Mouse (Mus musculus): Measurements from ENCODE around the gene Il31. TPM values are rescaled to one million over a fixed set of nuclear protein-coding genes. Genes with fewer than 3 reads are reported as not detected.

The Il31 gene
- polyA plus RNA-seq, 1 experiment from 2014 or later: not detected

DNA sequence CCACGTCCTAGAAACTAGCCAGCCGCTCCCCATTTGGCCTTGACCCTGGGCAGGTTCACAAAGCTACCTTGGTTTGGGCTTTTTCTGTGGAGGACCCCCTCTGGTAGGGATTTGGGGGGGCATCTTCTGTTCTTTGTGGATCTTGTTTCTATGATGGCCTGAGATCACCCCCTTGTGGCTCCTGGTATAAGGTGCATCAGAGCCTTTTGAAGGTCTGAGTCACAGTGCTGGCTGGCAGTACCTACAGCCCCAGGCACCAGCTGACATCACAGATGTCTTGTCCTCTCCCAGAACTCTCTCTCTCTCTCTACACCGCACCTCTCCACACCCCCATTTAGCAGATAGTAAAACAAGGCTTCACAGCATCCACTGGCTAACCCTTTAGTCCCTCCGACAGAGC is 10.4 kb upstream of the Il31 start:
- Histone ChIP-seq H3K27ac (ENCODE audit: low read length) (no peak overlapping the region), H3K9ac (replicated peaks; ENCODE audit: low read depth) (no peak overlapping the region), H3K4me2 (replicated peaks; ENCODE audit: low read depth, low read length) (no peak overlapping the region), H3K4me3 (ENCODE audit: low read depth, low read length) (no peak overlapping the region), H3K27me3 (replicated peaks; ENCODE audit: insufficient read depth, low read length) (no peaks in the 10 kb centered on the region), H3K36me3 (ENCODE audit: insufficient read depth, low read length) (no peaks in the 10 kb centered on the region), H3K9me3 (ENCODE audit: low read length) (no peaks in the 10 kb centered on the region), H3K4me1 (ENCODE audit: insufficient read depth, low read depth, low read length) (no peaks in the 10 kb centered on the region; the same call in 1 of the 2 replicates)
- peak; percentile 37 for DNase-seq (ENCODE audit: low spot score)
- 48% methylated on average over 4 of the region's 4 CpGs for WGBS
- no peak for ATAC-seq
- TF ChIP-seq EP300 (IDR thresholded peaks at IDR 0.05) (no peak), CTCF (IDR thresholded peaks at IDR 0.05) (peak; percentile 57)

DNA sequence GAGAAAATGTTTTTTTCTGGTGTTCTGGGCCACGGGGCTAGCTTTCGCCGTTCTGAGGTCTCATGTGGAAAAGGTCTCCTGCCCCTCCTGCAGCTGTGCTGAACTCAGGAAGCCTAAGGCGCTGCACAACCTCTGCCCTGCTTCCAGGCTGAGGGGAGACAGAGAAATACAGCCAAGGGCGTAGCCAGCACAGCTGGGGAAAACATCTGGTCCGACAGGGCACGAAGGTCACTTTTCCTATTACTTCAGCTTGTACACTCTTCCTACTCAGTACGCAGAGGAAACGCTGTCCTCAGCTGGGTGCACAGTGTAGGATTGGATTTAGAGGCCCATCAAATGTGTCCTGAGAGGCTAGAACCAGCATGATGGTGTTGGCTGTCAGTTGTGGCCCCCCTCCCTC is 646 bp upstream of the Il31 start:
- Histone ChIP-seq H3K4me3 (ENCODE audit: low read depth, low read length) (no peak overlapping the region), H3K27ac (ENCODE audit: low read length) (no peak overlapping the region), H3K27me3 (replicated peaks; ENCODE audit: insufficient read depth, low read length) (peaks cover 6% of the 10 kb centered on the region; the same call in 1 of the 2 replicates), H3K4me2 (replicated peaks; ENCODE audit: low read depth, low read length) (no peak overlapping the region), H3K4me1 (ENCODE audit: insufficient read depth, low read depth, low read length) (no peaks in the 10 kb centered on the region), H3K36me3 (ENCODE audit: insufficient read depth, low read length) (no peaks in the 10 kb centered on the region), H3K9me3 (ENCODE audit: low read length) (no peaks in the 10 kb centered on the region), H3K9ac (replicated peaks; ENCODE audit: low read depth) (no peak overlapping the region)
- WGBS: 49% methylated on average over 9 of the region's 9 CpGs
- TF ChIP-seq CTCF (IDR thresholded peaks at IDR 0.05): no peak
- no peak for TF ChIP-seq EP300 (IDR thresholded peaks at IDR 0.05)
- ATAC-seq (no peak), DNase-seq (ENCODE audit: low spot score) (no peak)

DNA sequence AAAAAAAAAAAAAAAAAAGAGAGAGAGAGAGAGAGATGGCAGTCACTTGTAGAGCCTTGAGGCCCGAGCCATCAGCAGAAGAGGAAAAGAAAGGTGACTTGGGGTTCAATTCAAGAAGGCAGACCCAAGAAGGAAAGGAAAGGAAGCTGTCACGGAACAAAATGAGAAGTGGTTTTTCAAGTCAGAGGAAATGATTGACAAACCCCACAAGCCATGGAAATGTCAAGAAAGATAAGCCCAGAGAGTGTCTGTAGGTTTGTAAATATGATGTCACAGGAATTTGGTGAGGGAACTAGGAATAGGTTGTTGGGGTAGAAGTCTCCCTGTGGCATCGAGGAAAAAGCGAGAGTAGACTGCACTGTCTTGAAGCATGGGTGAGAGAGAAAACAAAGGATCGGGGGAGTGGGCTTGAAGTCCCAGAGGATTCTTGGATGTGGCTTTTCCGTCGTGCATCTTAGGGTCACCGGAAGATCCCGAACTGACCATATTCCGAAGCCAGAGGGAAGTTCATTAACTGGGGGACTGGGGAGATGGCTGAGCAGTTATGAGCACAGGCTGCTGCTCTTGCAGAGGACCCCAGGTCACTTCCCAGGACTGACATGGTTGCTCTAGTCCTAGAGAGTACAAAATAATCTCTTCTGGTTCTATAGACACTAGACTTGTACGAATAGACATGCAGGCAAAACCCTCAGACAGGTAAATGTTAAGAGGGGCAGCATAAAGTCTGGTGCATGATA is 1.5 kb downstream of the Il31 start:
- Histone ChIP-seq H3K36me3 (ENCODE audit: insufficient read depth, low read length) (no peaks in the 10 kb centered on the region), H3K4me1 (ENCODE audit: insufficient read depth, low read depth, low read length) (no peaks in the 10 kb centered on the region), H3K9ac (replicated peaks; ENCODE audit: low read depth) (no peak overlapping the region), H3K27me3 (replicated peaks; ENCODE audit: insufficient read depth, low read length) (peaks cover 6% of the 10 kb centered on the region; the same call in 1 of the 2 replicates), H3K9me3 (ENCODE audit: low read length) (no peaks in the 10 kb centered on the region), H3K4me2 (replicated peaks; ENCODE audit: low read depth, low read length) (no peak overlapping the region), H3K4me3 (ENCODE audit: low read depth, low read length) (no peak overlapping the region), H3K27ac (ENCODE audit: low read length) (no peak overlapping the region)
- no peak for ATAC-seq
- TF ChIP-seq CTCF (IDR thresholded peaks at IDR 0.05) (no peak), EP300 (IDR thresholded peaks at IDR 0.05) (no peak)
- 68% methylated on average over 11 of the region's 11 CpGs for WGBS
- DNase-seq (ENCODE audit: low spot score): no peak

DNA sequence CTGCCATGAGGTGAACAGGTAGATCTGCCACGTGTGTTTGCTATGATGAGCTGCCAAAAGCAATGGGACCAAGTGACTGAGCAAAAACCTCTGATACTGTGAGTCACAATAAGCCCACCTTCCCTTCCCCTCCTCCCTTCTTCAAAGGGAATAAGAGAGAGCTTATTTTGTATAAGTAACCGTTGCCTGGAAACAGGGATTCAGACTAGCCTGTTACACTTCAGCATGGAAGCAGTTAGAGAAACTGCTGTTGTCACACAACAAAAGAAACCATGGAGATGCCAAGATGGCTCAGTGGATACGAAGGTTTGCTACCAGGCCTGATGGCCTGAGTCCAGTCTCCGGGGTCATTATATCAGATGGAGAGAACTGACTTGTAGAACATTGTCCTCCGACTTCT is 15.5 kb downstream of the Il31 start:
- Histone ChIP-seq H3K9ac (replicated peaks; ENCODE audit: low read depth) (no peak overlapping the region), H3K27me3 (replicated peaks; ENCODE audit: insufficient read depth, low read length) (no peaks in the 10 kb centered on the region), H3K4me1 (ENCODE audit: insufficient read depth, low read depth, low read length) (no peaks in the 10 kb centered on the region), H3K27ac (ENCODE audit: low read length) (no peak overlapping the region), H3K4me2 (replicated peaks; ENCODE audit: low read depth, low read length) (no peak overlapping the region), H3K4me3 (ENCODE audit: low read depth, low read length) (no peak overlapping the region), H3K36me3 (ENCODE audit: insufficient read depth, low read length) (no peaks in the 10 kb centered on the region), H3K9me3 (ENCODE audit: low read length) (no peaks in the 10 kb centered on the region)
- ATAC-seq (no peak), DNase-seq (ENCODE audit: low spot score) (no peak)
- WGBS: 77% methylated on average over 5 of the region's 5 CpGs
- TF ChIP-seq CTCF (IDR thresholded peaks at IDR 0.05) (no peak), EP300 (IDR thresholded peaks at IDR 0.05) (no peak)

DNA sequence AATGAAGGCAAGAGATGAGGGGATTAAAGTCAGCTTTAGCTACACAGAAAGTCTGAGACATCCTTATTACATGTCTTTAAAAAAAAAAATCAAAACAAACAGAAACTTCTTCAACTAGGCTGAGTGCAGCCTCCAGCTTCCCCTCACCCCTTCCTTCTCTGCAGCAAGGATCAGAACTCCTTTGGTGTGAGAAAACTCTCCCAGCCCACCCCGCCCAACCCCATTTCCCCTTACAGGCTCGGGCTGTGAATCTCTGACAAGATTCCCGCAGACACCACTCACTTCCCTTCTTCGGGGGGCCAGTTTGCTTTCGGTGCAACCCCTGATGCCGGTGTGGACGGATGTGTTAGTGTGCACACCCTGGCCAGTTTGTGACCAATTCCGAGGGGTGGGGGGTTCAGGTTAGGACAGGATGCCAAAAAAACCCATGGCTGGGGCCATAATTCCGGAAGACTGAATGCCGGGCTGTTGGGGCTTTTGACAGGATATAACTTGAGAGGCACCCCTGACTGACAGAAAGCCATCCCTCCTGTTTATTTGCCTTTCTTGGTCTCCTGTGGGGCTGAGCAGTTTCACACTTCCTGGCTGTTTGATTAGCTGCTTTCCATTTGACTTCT is 18.4 kb downstream of the Il31 start:
- Histone ChIP-seq H3K9me3 (ENCODE audit: low read length) (no peaks in the 10 kb centered on the region), H3K9ac (replicated peaks; ENCODE audit: low read depth) (no peak overlapping the region), H3K4me2 (replicated peaks; ENCODE audit: low read depth, low read length) (peak overlapping the region; percentile 48), H3K27ac (ENCODE audit: low read length) (no peak overlapping the region), H3K4me3 (ENCODE audit: low read depth, low read length) (no peak overlapping the region), H3K36me3 (ENCODE audit: insufficient read depth, low read length) (no peaks in the 10 kb centered on the region), H3K4me1 (ENCODE audit: insufficient read depth, low read depth, low read length) (no peaks in the 10 kb centered on the region), H3K27me3 (replicated peaks; ENCODE audit: insufficient read depth, low read length) (no peaks in the 10 kb centered on the region)
- no peak for TF ChIP-seq CTCF (IDR thresholded peaks at IDR 0.05)
- TF ChIP-seq EP300 (IDR thresholded peaks at IDR 0.05): no peak
- peak; percentile 8 for DNase-seq (ENCODE audit: low spot score)
- no peak for ATAC-seq
- WGBS: 4% methylated on average over 10 of the region's 10 CpGs

DNA sequence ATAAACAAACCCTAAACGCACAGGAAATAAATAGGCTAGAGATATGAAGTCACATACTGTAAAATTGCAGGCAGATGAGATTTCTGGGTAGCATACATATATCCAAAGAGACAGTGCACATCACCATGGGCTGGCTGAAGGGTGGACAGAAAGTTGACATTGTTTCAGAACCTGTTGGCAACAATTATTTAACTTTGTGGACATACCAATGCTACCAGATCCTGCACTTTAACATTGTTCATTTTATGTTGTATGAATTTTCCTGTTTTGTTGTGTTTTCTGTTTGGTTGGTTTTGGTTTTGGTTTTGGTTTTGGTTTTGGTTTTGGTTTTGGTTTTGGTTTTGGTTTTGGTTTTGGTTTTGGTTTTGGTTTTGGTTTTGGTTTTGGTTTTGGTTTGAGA is 24.7 kb downstream of the Il31 start:
- ATAC-seq (no peak), DNase-seq (ENCODE audit: low spot score) (no peak)

More for the DNA sequence above, 24.7 kb downstream of the Il31 start:
- 78% methylated on average over 1 of the region's 1 CpGs for WGBS
- no peaks in the 10 kb centered on the region for H3K9me3 ChIP-seq (ENCODE audit: low read length)
- H3K27ac ChIP-seq (ENCODE audit: low read length): no peak overlapping the region
- H3K4me1 ChIP-seq (ENCODE audit: insufficient read depth, low read depth, low read length): no peaks in the 10 kb centered on the region
- no peak overlapping the region for H3K4me2 ChIP-seq (replicated peaks; ENCODE audit: low read depth, low read length)
- no peaks in the 10 kb centered on the region for H3K36me3 ChIP-seq (ENCODE audit: insufficient read depth, low read length)
- TF ChIP-seq EP300 (IDR thresholded peaks at IDR 0.05): no peak
- no peak for TF ChIP-seq CTCF (IDR thresholded peaks at IDR 0.05)
- H3K27me3 ChIP-seq (replicated peaks; ENCODE audit: insufficient read depth, low read length): no peaks in the 10 kb centered on the region
- H3K9ac ChIP-seq (replicated peaks; ENCODE audit: low read depth): no peak overlapping the region
- no peak overlapping the region for H3K4me3 ChIP-seq (ENCODE audit: low read depth, low read length)
